In genomic region chr14:19771173-19771572, GRCm38 (mm10) we compare ENCODE assay signal across 14 mouse cellular contexts. TPM values are rescaled to one million over a fixed set of nuclear protein-coding genes. Genes with fewer than 3 reads are reported as not detected.
DNase-seq lines count a peak whose midpoint lies in the region; ATAC-seq lines count a peak whose summit lies in the region.
"Had no signal": no experiment of that assay in that cellular context is flagged by ENCODE, and none has a peak within 500 bp of the region (broad histone marks: within the 10 kb centered on the region; RNA-seq: fewer than 3 reads in every experiment).

No protein-coding gene starts in this region.

- no peaks in the 10 kb centered on the region for H3K27me3 ChIP-seq in heart, embryonic 16.5 days (ENCODE audit: control insufficient read depth, insufficient read depth, low read length)
- H3K27me3 ChIP-seq in heart, embryonic 11.5 days (ENCODE audit: control insufficient read depth, insufficient read depth, low read length), result no peaks in the 10 kb centered on the region
- H3K27me3 ChIP-seq: embryonic facial prominence, embryonic 12.5 days; forebrain, embryonic 13.5 days had no signal

- H3K9me3 ChIP-seq in heart, embryonic 16.5 days (replicated peaks; ENCODE audit: control insufficient read depth, low read length), result no peaks in the 10 kb centered on the region; the same call in 1 of the 2 replicates
- no peaks in the 10 kb centered on the region for H3K9me3 ChIP-seq in heart, embryonic 11.5 days (replicated peaks; ENCODE audit: control insufficient read depth, low read length)
- H3K9me3 ChIP-seq: embryonic facial prominence, embryonic 12.5 days; forebrain, embryonic 13.5 days; midbrain, embryonic 10.5 days had no signal

- H3K4me3 ChIP-seq in heart, embryonic 16.5 days (ENCODE audit: low read length), result no peak overlapping the region
- no peak overlapping the region for H3K4me3 ChIP-seq in heart, embryonic 11.5 days (ENCODE audit: low read depth, low read length)
- H3K4me3 ChIP-seq: embryonic facial prominence, embryonic 12.5 days; forebrain, embryonic 13.5 days; midbrain, embryonic 10.5 days had no signal

- ATAC-seq in heart, embryonic 16.5 days (replicated peaks; ENCODE audit: extremely low read depth, insufficient read depth, low FRiP score), result no peak
- ATAC-seq in heart, embryonic 11.5 days (replicated peaks; ENCODE audit: insufficient number of reproducible peaks, low FRiP score, low TSS enrichment), result no peak
- peak; percentile 61 for ATAC-seq in inflammation-experienced regulatory T-cells, adult 6 months
- ATAC-seq: forebrain, embryonic 13.5 days had no signal

- DNase-seq in thymus, postnatal 0 days (ENCODE audit: low spot score), result peak; percentile 38
- DNase-seq in thymus, adult 18-20 months, result no peak
- DNase-seq in cerebellum, adult 11 months, result no peak
- DNase-seq in cerebellum, adult 9-11 months, result no peak
- DNase-seq: adrenal gland, postnatal 36 days; cerebellum, adult 9-10 months had no signal

- no peak overlapping the region for H3K9ac ChIP-seq in heart, embryonic 16.5 days (ENCODE audit: low read length)
- H3K9ac ChIP-seq in heart, embryonic 11.5 days (ENCODE audit: low read depth, low read length), result no peak overlapping the region
- H3K9ac ChIP-seq: embryonic facial prominence, embryonic 12.5 days; forebrain, embryonic 13.5 days; hindbrain, embryonic 14.5 days; liver, embryonic 14.5 days had no signal

- whole genome bisulfite sequencing in heart, embryonic 16.5 days, result 70% methylated on average over 7 of the region's 7 CpGs
- WGBS in heart, embryonic 11.5 days (ENCODE audit: insufficient replicate concordance), result 71% methylated on average over 7 of the region's 7 CpGs

- H3K27ac ChIP-seq in heart, embryonic 16.5 days (ENCODE audit: low read length), result peak overlapping the region; percentile 29; the same call in 1 of the 2 replicates
- H3K27ac ChIP-seq in heart, embryonic 11.5 days (ENCODE audit: low read depth, low read length), result no peak overlapping the region
- H3K27ac ChIP-seq: embryonic facial prominence, embryonic 12.5 days; forebrain, embryonic 13.5 days; hindbrain, embryonic 14.5 days; liver, embryonic 14.5 days; midbrain, embryonic 10.5 days had no signal

- peaks cover 33% of the 10 kb centered on the region for H3K4me1 ChIP-seq in heart, embryonic 16.5 days (ENCODE audit: control insufficient read depth, insufficient read depth, low read length)
- peaks cover 37% of the 10 kb centered on the region for H3K4me1 ChIP-seq in heart, embryonic 11.5 days (ENCODE audit: control insufficient read depth, insufficient read depth, low read length)

- no peak overlapping the region for H3K4me2 ChIP-seq in heart, embryonic 16.5 days (ENCODE audit: low read depth, low read length)
- H3K4me2 ChIP-seq in heart, embryonic 11.5 days, result no peak overlapping the region
- H3K4me2 ChIP-seq: embryonic facial prominence, embryonic 12.5 days; forebrain, embryonic 13.5 days; hindbrain, embryonic 14.5 days had no signal

- H3K36me3 ChIP-seq in heart, embryonic 16.5 days (ENCODE audit: control insufficient read depth, insufficient read depth), result peaks cover 7% of the 10 kb centered on the region; the same call in 1 of the 2 replicates
- H3K36me3 ChIP-seq in heart, embryonic 11.5 days (ENCODE audit: control insufficient read depth, insufficient read depth, low read length), result peaks cover 8% of the 10 kb centered on the region

RNA-seq across cellular contexts. Expression of gene Nid2, which starts 20.1 kb away (rescaled TPM):
- polyA plus RNA-seq in heart, embryonic 16.5 days (2015; fragmentation: Nextera tagmentation; extraction: Ambion mirVana), result 89.5 and 108 TPM in 2 replicates
- polyA plus RNA-seq in heart, embryonic 11.5 days (2014; fragmentation: Nextera tagmentation; extraction: Ambion mirVana), result 146 and 178 TPM in 2 replicates
- polyA plus RNA-seq in thymus, postnatal 0 days (2015; fragmentation: Nextera tagmentation; extraction: Ambion mirVana), result 8.4 and 10.6 TPM in 2 replicates
- polyA plus RNA-seq in inflammation-experienced regulatory T-cells, adult 6 months (2017; shearing (Covaris generic)), result 1 to 10 TPM in 1 of 3 experiments, under 1 TPM in 2; 0.35 to 1.1 (median 0.70) TPM

RNA-seq across cellular contexts. Expression of gene Rtraf, which starts 52.5 kb away (rescaled TPM):
- polyA plus RNA-seq in heart, embryonic 16.5 days (2015; fragmentation: Nextera tagmentation; extraction: Ambion mirVana), result 149 and 156 TPM in 2 replicates
- 188 and 199 TPM in 2 replicates for polyA plus RNA-seq in heart, embryonic 11.5 days (2014; fragmentation: Nextera tagmentation; extraction: Ambion mirVana)
- polyA plus RNA-seq in thymus, postnatal 0 days (2015; fragmentation: Nextera tagmentation; extraction: Ambion mirVana), result 206 and 214 TPM in 2 replicates
- 100 to 1,000 TPM; 116 to 145 (median 118) TPM for polyA plus RNA-seq in inflammation-experienced regulatory T-cells, adult 6 months (2017; shearing (Covaris generic))
